Mouse (Mus musculus): Measurements from ENCODE around the gene Zkscan14. TPM values are rescaled to one million over a fixed set of nuclear protein-coding genes. Genes with fewer than 3 reads are reported as not detected.

Zkscan14 gene
- polyA plus RNA-seq, 1 experiment: 3.0 TPM

- no peaks in the 10 kb centered on the region for H3K4me1 ChIP-seq (ENCODE audit: control insufficient read depth, insufficient read depth, low read length)
Measured at GRCm38 (mm10) chr5:145178461-145178980, 23.1 kb downstream of the Zkscan14 start.

GRCm38 (mm10) chr5:145167306-145167661 lies 34.4 kb downstream of the Zkscan14 start:
- TF ChIP-seq CTCF (IDR thresholded peaks at IDR 0.05; ENCODE audit: borderline replicate concordance, insufficient read depth, low read length): no peak
- no peak; the same call in 1 of the 2 replicates for TF ChIP-seq POLR2A (IDR thresholded peaks at IDR 0.05; ENCODE audit: low read depth, low read length)
- Histone ChIP-seq H3K27ac (ENCODE audit: insufficient read depth, low read length) (peak overlapping the region; percentile 6; the same call in 1 of the 2 replicates), H3K4me3 (ENCODE audit: insufficient read depth, low read length) (peak overlapping the region; percentile 100)

More at GRCm38 (mm10) chr5:145178461-145178980, 23.1 kb downstream of the Zkscan14 start:
- TF ChIP-seq POLR2A (IDR thresholded peaks at IDR 0.05; ENCODE audit: low read depth, low read length) (no peak), CTCF (IDR thresholded peaks at IDR 0.05; ENCODE audit: borderline replicate concordance, insufficient read depth, low read length) (no peak)
- H3K27ac ChIP-seq (ENCODE audit: insufficient read depth, low read length): no peak overlapping the region
- H3K4me3 ChIP-seq (ENCODE audit: insufficient read depth, low read length): no peak overlapping the region

GRCm38 (mm10) chr5:145166536-145167305 lies 34.9 kb downstream of the Zkscan14 start, which contains the start of the genes Ptcd1 and Cpsf4:
Ptcd1 (minus strand) TSS chr5:145167108.
Cpsf4 (plus strand) TSS chr5:145167213.
- peak; percentile 90 for TF ChIP-seq POLR2A (IDR thresholded peaks at IDR 0.05; ENCODE audit: low read depth, low read length)
- TF ChIP-seq CTCF (IDR thresholded peaks at IDR 0.05; ENCODE audit: borderline replicate concordance, insufficient read depth, low read length): no peak

More at GRCm38 (mm10) chr5:145167306-145167661, 34.4 kb downstream of the Zkscan14 start:
- no peaks in the 10 kb centered on the region for H3K4me1 ChIP-seq (ENCODE audit: control insufficient read depth, insufficient read depth, low read length)

GRCm38 (mm10) chr5:145165184-145165583 lies 36.5 kb downstream of the Zkscan14 start:
- TF ChIP-seq POLR2A (IDR thresholded peaks at IDR 0.05; ENCODE audit: low read depth, low read length) (no peak), CTCF (IDR thresholded peaks at IDR 0.05; ENCODE audit: borderline replicate concordance, insufficient read depth, low read length) (no peak)
- no peaks in the 10 kb centered on the region for H3K4me1 ChIP-seq (ENCODE audit: control insufficient read depth, insufficient read depth, low read length)
- H3K4me3 ChIP-seq (ENCODE audit: insufficient read depth, low read length): no peak overlapping the region
- no peak overlapping the region for H3K27ac ChIP-seq (ENCODE audit: insufficient read depth, low read length)

More at GRCm38 (mm10) chr5:145166536-145167305, 34.9 kb downstream of the Zkscan14 start, which contains the start of the genes Ptcd1 and Cpsf4:
- Histone ChIP-seq H3K4me3 (ENCODE audit: insufficient read depth, low read length) (peak within 1 kb of the TSS; percentile 100), H3K4me1 (ENCODE audit: control insufficient read depth, insufficient read depth, low read length) (no peaks in the 10 kb centered on the region), H3K27ac (ENCODE audit: insufficient read depth, low read length) (peak within 1 kb of the TSS; percentile 66)

- no peak overlapping the region for H3K4me3 ChIP-seq (ENCODE audit: insufficient read depth, low read length)
- no peaks in the 10 kb centered on the region for H3K4me1 ChIP-seq (ENCODE audit: control insufficient read depth, insufficient read depth, low read length)
- TF ChIP-seq POLR2A (IDR thresholded peaks at IDR 0.05; ENCODE audit: low read depth, low read length): no peak
- TF ChIP-seq CTCF (IDR thresholded peaks at IDR 0.05; ENCODE audit: borderline replicate concordance, insufficient read depth, low read length): no peak
- H3K27ac ChIP-seq (ENCODE audit: insufficient read depth, low read length): no peak overlapping the region
Measured at GRCm38 (mm10) chr5:145164710-145165109, 37.0 kb downstream of the Zkscan14 start.

GRCm38 (mm10) chr5:145161361-145161760 lies 40.3 kb downstream of the Zkscan14 start:
- no peak overlapping the region for H3K4me3 ChIP-seq (ENCODE audit: insufficient read depth, low read length)
- H3K27ac ChIP-seq (ENCODE audit: insufficient read depth, low read length): no peak overlapping the region
- TF ChIP-seq CTCF (IDR thresholded peaks at IDR 0.05; ENCODE audit: borderline replicate concordance, insufficient read depth, low read length) (no peak), POLR2A (IDR thresholded peaks at IDR 0.05; ENCODE audit: low read depth, low read length) (no peak)
- no peaks in the 10 kb centered on the region for H3K4me1 ChIP-seq (ENCODE audit: control insufficient read depth, insufficient read depth, low read length)

GRCm38 (mm10) chr5:145152690-145153089 lies 49.0 kb downstream of the Zkscan14 start:
- Histone ChIP-seq H3K4me1 (ENCODE audit: control insufficient read depth, insufficient read depth, low read length) (no peaks in the 10 kb centered on the region), H3K4me3 (ENCODE audit: insufficient read depth, low read length) (no peak overlapping the region), H3K27ac (ENCODE audit: insufficient read depth, low read length) (no peak overlapping the region)
- no peak for TF ChIP-seq POLR2A (IDR thresholded peaks at IDR 0.05; ENCODE audit: low read depth, low read length)
- no peak for TF ChIP-seq CTCF (IDR thresholded peaks at IDR 0.05; ENCODE audit: borderline replicate concordance, insufficient read depth, low read length)

- no peak overlapping the region for H3K4me3 ChIP-seq (ENCODE audit: insufficient read depth, low read length)
- TF ChIP-seq CTCF (IDR thresholded peaks at IDR 0.05; ENCODE audit: borderline replicate concordance, insufficient read depth, low read length) (no peak), POLR2A (IDR thresholded peaks at IDR 0.05; ENCODE audit: low read depth, low read length) (no peak)
- no peaks in the 10 kb centered on the region for H3K4me1 ChIP-seq (ENCODE audit: control insufficient read depth, insufficient read depth, low read length)
- H3K27ac ChIP-seq (ENCODE audit: insufficient read depth, low read length): no peak overlapping the region
Measured at GRCm38 (mm10) chr5:145149294-145149693, 52.4 kb downstream of the Zkscan14 start.

GRCm38 (mm10) chr5:145147748-145148147 lies 53.9 kb downstream of the Zkscan14 start:
- TF ChIP-seq CTCF (IDR thresholded peaks at IDR 0.05; ENCODE audit: borderline replicate concordance, insufficient read depth, low read length) (no peak), POLR2A (IDR thresholded peaks at IDR 0.05; ENCODE audit: low read depth, low read length) (no peak)
- Histone ChIP-seq H3K4me1 (ENCODE audit: control insufficient read depth, insufficient read depth, low read length) (no peaks in the 10 kb centered on the region), H3K27ac (ENCODE audit: insufficient read depth, low read length) (no peak overlapping the region)

More at GRCm38 (mm10) chr5:145147748-145148147, 53.9 kb downstream of the Zkscan14 start:
- no peak overlapping the region for H3K4me3 ChIP-seq (ENCODE audit: insufficient read depth, low read length)

Other genes with a start within 250 kb of the Zkscan14 start
- gene Smurf1, start 236.0 kb downstream of the Zkscan14 start, polyA plus RNA-seq (2011; ENCODE audit: insufficient read length, low read depth, missing spikeins): 37.1 and 42.5 TPM in 2 replicates
- gene Gm4871, start 169.1 kb downstream of the Zkscan14 start, polyA plus RNA-seq (2011; ENCODE audit: insufficient read length, low read depth, missing spikeins): not detected in 2 replicates
- not detected in 2 replicates for gene 1700018F24Rik, start 158.9 kb downstream of the Zkscan14 start, polyA plus RNA-seq (2011; ENCODE audit: insufficient read length, low read depth, missing spikeins)
- 103 and 109 TPM in 2 replicates for gene Arpc1a, start 118.0 kb downstream of the Zkscan14 start, polyA plus RNA-seq (2011; ENCODE audit: insufficient read length, low read depth, missing spikeins)
- not detected in 2 replicates for gene Kpna7, start 117.8 kb downstream of the Zkscan14 start, polyA plus RNA-seq (2011; ENCODE audit: insufficient read length, low read depth, missing spikeins)
- gene Arpc1b, start 87.7 kb downstream of the Zkscan14 start, polyA plus RNA-seq (2011; ENCODE audit: insufficient read length, low read depth, missing spikeins): 328 and 384 TPM in 2 replicates
- gene Pdap1, start 61.6 kb downstream of the Zkscan14 start, polyA plus RNA-seq (2011; ENCODE audit: insufficient read length, low read depth, missing spikeins): 144 and 168 TPM in 2 replicates
- gene Bud31, start 61.5 kb downstream of the Zkscan14 start, polyA plus RNA-seq (2011; ENCODE audit: insufficient read length, low read depth, missing spikeins): 174 and 194 TPM in 2 replicates
- 7.6 and 10.0 TPM in 2 replicates for gene Ptcd1, start 34.8 kb downstream of the Zkscan14 start, polyA plus RNA-seq (2011; ENCODE audit: insufficient read length, low read depth, missing spikeins)
- 15.1 and 20.1 TPM in 2 replicates for gene Cpsf4, start 34.7 kb downstream of the Zkscan14 start, polyA plus RNA-seq (2011; ENCODE audit: insufficient read length, low read depth, missing spikeins)
- 218 and 245 TPM in 2 replicates for gene Atp5j2, start 9.8 kb downstream of the Zkscan14 start, polyA plus RNA-seq (2011; ENCODE audit: insufficient read length, low read depth, missing spikeins)
- gene Zkscan5, start 2.7 kb upstream of the Zkscan14 start, polyA plus RNA-seq (2011; ENCODE audit: insufficient read length, low read depth, missing spikeins): 7.6 and 10.4 TPM in 2 replicates
- gene Zfp655, start 29.8 kb upstream of the Zkscan14 start, polyA plus RNA-seq (2011; ENCODE audit: insufficient read length, low read depth, missing spikeins): 28.8 and 34.4 TPM in 2 replicates
- gene Zscan25, start 78.6 kb upstream of the Zkscan14 start, polyA plus RNA-seq (2011; ENCODE audit: insufficient read length, low read depth, missing spikeins): 7.2 and 8.1 TPM in 2 replicates
- not detected in 2 replicates for gene Cyp3a57, start 143.4 kb upstream of the Zkscan14 start, polyA plus RNA-seq (2011; ENCODE audit: insufficient read length, low read depth, missing spikeins)

Measured in embryonic fibroblast, embryonic 13.5 days (primary cell).